Mouse (Mus musculus) liver, embryonic 14.5 days (tissue): ENCODE results near the gene Sohlh2. TPM values are rescaled to one million over a fixed set of nuclear protein-coding genes. Genes with fewer than 3 reads are reported as not detected.

ENCODE experiments used
- ATAC-seq: fragments of 200-750 bp; cut with Nextera tagmentation; 2 replicates; pipeline ENCODE4 v1.8.0; 2017; ENCODE audit warnings: moderate number of reproducible peaks, mild to moderate bottlenecking, moderate library complexity; ENCODE audit not compliant: insufficient read depth
- DNase-seq, 3 experiments: peaks; one replicate each; pipeline ENCODE4 v3.0.0-alpha.2; 2012 to 2013; ENCODE audit warnings: low read depth in 3 of 3, low spot score in 3 of 3
- H3K27ac ChIP-seq: fragments of 300-500 bp; sonication (generic); 2 replicates; pipeline ENCODE4 v1.5.1; 2014; ENCODE audit warnings: moderate library complexity, mild to moderate bottlenecking, control low read depth, inconsistent platforms
- H3K27me3 ChIP-seq: fragments of 300-500 bp; sonication (generic); 2 replicates; pipeline ENCODE4 v1.6.1; 2014; ENCODE audit warnings: mild to moderate bottlenecking, low read length, moderate library complexity; ENCODE audit not compliant: control insufficient read depth, insufficient read depth
- H3K36me3 ChIP-seq: fragments of 300-500 bp; sonication (generic); replicated peaks from 2 replicates; pipeline ENCODE4 v1.6.1; 2014; ENCODE audit warnings: low read depth; ENCODE audit not compliant: control insufficient read depth, insufficient read depth
- H3K4me1 ChIP-seq, 2 experiments: fragments of 200-500 bp in 1 of 2; fragments of 300-500 bp in 1 of 2; sonication (generic) in 1 of 2; replicated peaks; 2 replicates each; pipeline ENCODE4 v1.6.1; 2012 to 2014; ENCODE audit warnings: antibody characterized with exemption in 1 of 2, inconsistent platforms in 1 of 2, low read length in 1 of 2; ENCODE audit not compliant: control insufficient read depth in 2 of 2, insufficient read depth in 2 of 2
- H3K4me2 ChIP-seq: fragments of 300-500 bp; sonication (generic); 2 replicates; pipeline ENCODE4 v1.6.1; 2014; ENCODE audit warnings: low read depth, mild to moderate bottlenecking, control low read depth, moderate library complexity
- H3K4me3 ChIP-seq, 2 experiments: fragments of 200-500 bp in 1 of 2; fragments of 300-500 bp in 1 of 2; sonication (generic) in 1 of 2; 2 replicates each; pipeline ENCODE4 v1.5.1; 2012 to 2014; ENCODE audit warnings: low read depth in 2 of 2, low read length in 2 of 2, mild to moderate bottlenecking in 2 of 2, control low read depth in 1 of 2, inconsistent platforms in 1 of 2, moderate library complexity in 1 of 2; ENCODE audit not compliant: insufficient read depth in 1 of 2
- H3K9ac ChIP-seq: fragments of 300-500 bp; sonication (generic); replicated peaks from 2 replicates; pipeline ENCODE4 v1.6.1; 2014; ENCODE audit warnings: mild to moderate bottlenecking, control low read depth, moderate library complexity
- H3K9me3 ChIP-seq: fragments of 300-500 bp; sonication (generic); 2 replicates; pipeline ENCODE4 v1.6.1; 2016; ENCODE audit warnings: low read length, mixed read lengths; ENCODE audit not compliant: control insufficient read depth
- CTCF ChIP-seq: IDR thresholded peaks from 2 replicates; pipeline ENCODE4 v1.5.1; 2016; ENCODE audit warnings: antibody characterized with exemption, low read depth, control low read depth
- EP300 ChIP-seq: IDR thresholded peaks from 2 replicates; pipeline ENCODE4 v1.6.1; 2016; ENCODE audit warnings: antibody characterized with exemption, low read depth
- WGBS: fragments of 180-500 bp; shearing (Covaris S2); extraction: QIAGEN DNeasy Blood & Tissue Kit; methylation state at CpG from one replicate; pipeline ENCODE4 v1.1.7; 2014; ENCODE audit not compliant: insufficient replicate concordance; 5-methylcytosine and 5-hydroxymethylcytosine counted together
- polyA plus RNA-seq, 2 experiments: library from polyadenylated mRNA; depleted of rRNA in 1 of 2; stranded (reverse) in 1 of 2; unstranded in 1 of 2; fragments of >200 nt; fragmentation: Nextera tagmentation in 1 of 2; extraction: Ambion mirVana in 1 of 2; gene quantifications; 2 replicates each; pipeline versions ENCODE4 v1.2.1 to v1.2.3; 2012 to 2014

Gene Sohlh2
- not detected in 2 replicates for polyA plus RNA-seq (2012; rRNA removed)
- not detected in 2 replicates for polyA plus RNA-seq (2014; fragmentation: Nextera tagmentation; extraction: Ambion mirVana)

DNA sequence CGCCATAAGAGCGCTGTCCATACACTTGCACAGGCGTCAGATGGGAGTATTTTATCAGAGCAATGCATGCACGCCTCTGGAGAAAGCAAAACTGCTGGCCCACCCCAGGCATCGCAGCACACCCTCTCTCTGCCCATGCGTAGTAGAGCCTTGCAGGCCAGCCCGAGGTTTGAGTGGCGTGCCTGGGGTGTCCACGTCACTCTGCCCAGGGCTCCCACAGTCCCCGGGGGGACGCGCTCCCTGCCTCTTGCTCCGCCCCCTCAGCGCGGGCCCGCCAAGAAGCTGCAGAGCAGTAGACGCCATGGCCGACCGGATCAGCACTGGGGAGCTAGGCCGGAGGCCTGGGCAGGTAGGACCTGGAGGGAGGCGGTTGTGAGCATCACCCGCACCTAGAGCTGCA, at the start of gene Sohlh2:
Sohlh2 (plus strand) TSS at position 263 of the 400 bp plus-strand sequence.
- Histone ChIP-seq H3K4me1 (no peaks in the 10 kb centered on the region), H3K9me3 (no peaks in the 10 kb centered on the region), H3K36me3 (no peaks in the 10 kb centered on the region), H3K4me3 (no peak within 1 kb of the TSS), H3K27me3 (no peaks in the 10 kb centered on the region), H3K4me2 (no peak within 1 kb of the TSS), H3K9ac (no peak within 1 kb of the TSS), H3K27ac (no peak within 1 kb of the TSS)
- TF ChIP-seq CTCF (no peak), EP300 (no peak)
- 77% methylated on average over 21 of the region's 22 CpGs for WGBS
- no peak for DNase-seq
- no peak for ATAC-seq

DNA sequence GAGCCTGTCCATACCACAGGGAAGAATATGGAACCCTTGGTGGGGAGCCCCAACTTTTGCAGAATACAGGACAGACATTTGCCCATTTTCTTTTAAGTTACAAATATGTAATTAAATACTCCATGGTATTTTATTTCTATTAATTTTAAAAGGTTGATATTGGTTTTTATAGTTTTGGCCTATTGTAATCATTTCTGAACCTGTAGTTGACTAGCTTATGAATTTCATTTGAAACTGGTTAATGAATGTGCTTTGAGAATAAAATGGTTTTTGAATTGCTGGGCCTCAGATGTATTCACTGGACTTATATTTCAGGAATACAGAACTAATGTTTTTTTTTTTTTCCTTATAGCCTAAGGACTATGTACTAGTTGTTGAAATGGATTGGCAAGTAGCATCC, 44.8 kb upstream of the Sohlh2 start, which contains the start of gene Ccdc169:
Ccdc169 (plus strand) TSS at position 301 of the 400 bp plus-strand sequence.
- TF ChIP-seq CTCF, result no peak
- TF ChIP-seq EP300, result no peak
- H3K9ac ChIP-seq, result no peak within 1 kb of the TSS
- no peaks in the 10 kb centered on the region for H3K4me1 ChIP-seq
- H3K27me3 ChIP-seq, result no peaks in the 10 kb centered on the region
- ATAC-seq (no peak), DNase-seq (no peak)
- no peak within 1 kb of the TSS for H3K4me3 ChIP-seq
- no peaks in the 10 kb centered on the region for H3K36me3 ChIP-seq
- H3K27ac ChIP-seq, result no peak within 1 kb of the TSS
- H3K4me2 ChIP-seq, result no peak within 1 kb of the TSS
- no peaks in the 10 kb centered on the region for H3K9me3 ChIP-seq

GRCm38 (mm10) chr3:55139837-55140236, 42.0 kb upstream of the Sohlh2 start:
- TF ChIP-seq CTCF, result no peak
- TF ChIP-seq EP300, result no peak

GRCm38 (mm10) chr3:55141401-55141800, 40.4 kb upstream of the Sohlh2 start:
- no peak for DNase-seq
- Histone ChIP-seq H3K4me3 (no peak overlapping the region), H3K9ac (no peak overlapping the region), H3K36me3 (no peaks in the 10 kb centered on the region), H3K9me3 (no peaks in the 10 kb centered on the region), H3K27ac (no peak overlapping the region), H3K27me3 (no peaks in the 10 kb centered on the region), H3K4me1 (no peaks in the 10 kb centered on the region), H3K4me2 (no peak overlapping the region)
- WGBS, result 70% methylated on average over 2 of the region's 2 CpGs
- no peak for ATAC-seq
- no peak for TF ChIP-seq EP300
- no peak for TF ChIP-seq CTCF

More at GRCm38 (mm10) chr3:55139837-55140236, 42.0 kb upstream of the Sohlh2 start:
- Histone ChIP-seq H3K4me1 (no peaks in the 10 kb centered on the region), H3K36me3 (no peaks in the 10 kb centered on the region), H3K9ac (no peak overlapping the region), H3K27ac (no peak overlapping the region), H3K9me3 (no peaks in the 10 kb centered on the region), H3K4me3 (no peak overlapping the region), H3K27me3 (no peaks in the 10 kb centered on the region), H3K4me2 (no peak overlapping the region)
- no peak for ATAC-seq
- WGBS, result 78% methylated on average over 12 of the region's 12 CpGs
- no peak for DNase-seq

- TF ChIP-seq EP300 (no peak), CTCF (no peak)
- Histone ChIP-seq H3K27ac (no peak overlapping the region), H3K36me3 (no peaks in the 10 kb centered on the region), H3K27me3 (no peaks in the 10 kb centered on the region), H3K9ac (no peak overlapping the region), H3K9me3 (no peaks in the 10 kb centered on the region), H3K4me2 (no peak overlapping the region), H3K4me3 (no peak overlapping the region), H3K4me1 (no peaks in the 10 kb centered on the region)
- no peak for ATAC-seq
- DNase-seq, result no peak
- WGBS, result 61% methylated on average over 4 of the region's 4 CpGs
These were observed 36.9 kb upstream of the Sohlh2 start for GRCm38 (mm10) chr3:55144916-55145315.
